Mouse (Mus musculus): ENCODE results near the gene Dlx3. TPM values are rescaled to one million over a fixed set of nuclear protein-coding genes. Genes with fewer than 3 reads are reported as not detected.

Dlx3 gene
- 0.27 and 0.30 TPM in 2 replicates for polyA plus RNA-seq (2015; fragmentation: Nextera tagmentation; extraction: Ambion mirVana)

DNA sequence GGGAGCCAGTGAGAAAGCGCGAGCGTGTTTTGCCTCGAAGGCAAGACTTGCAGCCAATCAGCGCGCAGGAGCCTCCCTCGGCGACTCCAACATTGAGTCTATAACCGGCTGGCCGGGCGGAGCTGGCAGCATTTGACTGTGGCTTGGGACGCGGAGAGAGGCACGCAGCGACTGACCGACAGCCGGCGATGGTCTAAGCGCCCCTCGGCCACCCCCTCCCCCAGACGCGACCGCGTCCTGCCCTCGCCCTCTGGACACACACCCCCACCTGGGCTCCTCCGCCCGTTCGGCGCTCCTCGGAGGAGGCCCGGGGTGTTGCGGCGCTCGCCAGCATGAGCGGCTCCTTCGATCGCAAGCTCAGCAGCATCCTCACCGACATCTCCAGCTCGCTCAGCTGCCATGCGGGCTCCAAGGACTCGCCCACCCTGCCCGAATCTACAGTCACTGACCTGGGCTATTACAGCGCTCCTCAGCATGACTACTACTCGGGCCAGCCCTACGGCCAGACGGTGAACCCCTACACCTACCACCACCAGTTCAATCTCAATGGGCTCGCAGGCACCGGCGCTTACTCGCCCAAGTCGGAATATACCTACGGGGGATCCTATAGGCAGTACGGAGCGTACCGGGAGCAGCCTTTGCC, at the start of gene Dlx3:
Dlx3 (plus strand) TSS at position 130 of the 643 bp plus-strand sequence.
- WGBS, result under 1% methylated on average over 55 of the region's 55 CpGs
- Histone ChIP-seq H3K9ac (replicated peaks) (peak within 1 kb of the TSS; percentile 21), H3K4me2 (replicated peaks) (peak within 1 kb of the TSS; percentile 62), H3K36me3 (no peaks in the 10 kb centered on the region), H3K27ac (no peak within 1 kb of the TSS), H3K9me3 (no peaks in the 10 kb centered on the region), H3K27me3 (peaks cover 81% of the 10 kb centered on the region), H3K4me3 (replicated peaks) (peak within 1 kb of the TSS; percentile 42), H3K4me1 (replicated peaks) (peaks cover 28% of the 10 kb centered on the region)
- peak; percentile 53 for ATAC-seq

DNA sequence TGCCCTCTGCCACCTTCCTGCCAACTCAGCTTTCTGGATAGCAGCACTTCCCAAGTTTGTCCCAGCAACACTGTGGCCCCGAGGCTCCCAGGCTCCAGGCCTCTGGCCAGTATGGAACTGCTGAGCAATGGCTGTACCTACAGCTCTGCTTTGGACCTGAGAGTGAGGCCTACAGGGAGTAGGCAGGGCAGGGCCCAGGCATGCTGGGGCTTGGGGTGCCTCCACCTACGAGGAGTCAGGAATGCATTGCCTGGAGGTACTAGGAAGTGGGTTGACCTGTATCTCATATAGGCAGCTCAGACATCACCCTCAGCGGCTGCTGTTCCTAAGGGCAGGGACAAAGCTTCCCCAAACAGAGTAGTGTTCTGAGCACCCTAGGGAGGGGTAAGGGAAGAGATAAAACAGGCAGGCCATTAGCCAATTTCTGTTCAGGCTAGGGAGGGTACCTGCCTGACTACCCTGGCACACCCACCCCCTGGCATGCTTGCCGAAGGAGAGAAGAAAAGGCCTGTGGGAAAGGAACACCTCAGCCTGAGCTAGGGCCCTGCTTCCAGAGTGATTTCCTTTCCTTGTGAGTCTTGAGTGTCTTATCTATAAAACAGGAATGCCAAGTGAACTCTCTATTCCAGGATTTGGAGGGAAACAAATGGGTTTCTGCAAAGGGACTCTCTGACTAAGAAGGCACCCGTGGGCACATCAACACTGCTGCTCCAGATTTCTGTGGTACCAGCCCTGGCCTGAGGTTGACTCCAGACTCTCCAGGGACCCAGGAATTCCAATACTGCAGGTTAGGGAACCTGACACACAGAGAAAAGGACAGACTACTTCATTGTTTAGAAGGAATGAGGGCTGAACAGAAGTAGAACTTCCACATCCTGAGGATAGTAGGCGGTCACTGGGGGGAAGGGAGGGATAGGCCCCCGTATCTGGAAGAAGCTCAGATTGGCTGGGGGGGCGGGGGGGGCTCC, 49.5 kb upstream of the Dlx3 start:
- H3K9me3 ChIP-seq, result no peaks in the 10 kb centered on the region
- no peak overlapping the region for H3K27ac ChIP-seq
- H3K36me3 ChIP-seq, result no peaks in the 10 kb centered on the region
- whole genome bisulfite sequencing, result 73% methylated on average over 8 of the region's 8 CpGs
- H3K4me1 ChIP-seq (replicated peaks), result peaks cover 13% of the 10 kb centered on the region
- H3K9ac ChIP-seq (replicated peaks), result no peak overlapping the region
- H3K27me3 ChIP-seq, result peaks cover 24% of the 10 kb centered on the region
- ATAC-seq, result no peak
- H3K4me2 ChIP-seq (replicated peaks), result no peak overlapping the region
- no peak overlapping the region for H3K4me3 ChIP-seq (replicated peaks)

DNA sequence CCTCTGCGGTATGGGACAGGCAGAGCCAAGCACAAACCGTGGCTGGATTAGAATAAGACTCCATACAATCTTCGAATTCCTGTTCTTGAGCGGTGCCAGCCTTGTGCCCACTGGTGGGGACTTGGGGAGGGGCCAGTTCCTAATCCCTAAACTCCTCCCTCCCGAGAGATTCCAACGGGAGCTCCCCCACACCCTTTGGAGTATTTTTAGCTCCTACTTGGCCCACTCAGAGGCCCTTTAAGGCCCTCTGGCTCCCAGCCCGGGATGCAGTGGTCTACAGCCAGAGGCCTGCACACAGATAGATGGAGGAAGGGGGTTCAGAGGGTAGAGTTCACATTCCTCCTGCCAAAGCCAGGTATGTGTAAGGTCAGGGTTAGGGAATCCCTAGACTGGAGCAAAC, 48.7 kb upstream of the Dlx3 start:
- WGBS, result 42% methylated on average over 7 of the region's 7 CpGs
- Histone ChIP-seq H3K4me2 (replicated peaks) (no peak overlapping the region), H3K27me3 (peaks cover 28% of the 10 kb centered on the region), H3K36me3 (no peaks in the 10 kb centered on the region), H3K9me3 (no peaks in the 10 kb centered on the region), H3K27ac (no peak overlapping the region), H3K4me1 (replicated peaks) (peaks cover 21% of the 10 kb centered on the region), H3K4me3 (replicated peaks) (no peak overlapping the region), H3K9ac (replicated peaks) (no peak overlapping the region)
- ATAC-seq, result peak; percentile 32; the same call in 1 of the 2 replicates

DNA sequence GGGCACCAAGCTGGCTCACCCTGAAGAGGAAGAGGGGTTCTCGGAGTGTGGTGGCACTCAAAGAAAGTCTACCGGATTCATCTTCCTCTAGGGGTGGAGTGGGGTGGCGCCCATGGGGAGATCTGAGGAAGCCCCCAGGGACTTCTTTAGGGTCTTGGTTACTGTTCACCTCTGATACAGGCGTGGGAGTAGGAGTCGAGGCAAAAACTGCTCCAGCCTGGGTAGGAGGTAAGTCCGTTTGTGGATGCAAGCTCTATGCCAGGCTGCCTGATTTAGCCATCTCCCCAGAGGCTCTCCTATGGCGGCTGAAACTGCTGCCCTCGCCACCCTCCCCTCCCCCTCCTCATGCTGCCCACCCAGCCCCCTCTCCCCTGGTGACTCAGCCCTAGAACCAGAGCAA, 47.8 kb upstream of the Dlx3 start:
- H3K9ac ChIP-seq (replicated peaks), result no peak overlapping the region
- H3K4me1 ChIP-seq (replicated peaks), result peaks cover 28% of the 10 kb centered on the region
- no peaks in the 10 kb centered on the region for H3K9me3 ChIP-seq
- ATAC-seq, result no peak
- WGBS, result 68% methylated on average over 8 of the region's 8 CpGs
- H3K27ac ChIP-seq, result no peak overlapping the region
- peaks cover 33% of the 10 kb centered on the region for H3K27me3 ChIP-seq
- H3K36me3 ChIP-seq, result no peaks in the 10 kb centered on the region
- no peak overlapping the region for H3K4me3 ChIP-seq (replicated peaks)
- H3K4me2 ChIP-seq (replicated peaks), result no peak overlapping the region

DNA sequence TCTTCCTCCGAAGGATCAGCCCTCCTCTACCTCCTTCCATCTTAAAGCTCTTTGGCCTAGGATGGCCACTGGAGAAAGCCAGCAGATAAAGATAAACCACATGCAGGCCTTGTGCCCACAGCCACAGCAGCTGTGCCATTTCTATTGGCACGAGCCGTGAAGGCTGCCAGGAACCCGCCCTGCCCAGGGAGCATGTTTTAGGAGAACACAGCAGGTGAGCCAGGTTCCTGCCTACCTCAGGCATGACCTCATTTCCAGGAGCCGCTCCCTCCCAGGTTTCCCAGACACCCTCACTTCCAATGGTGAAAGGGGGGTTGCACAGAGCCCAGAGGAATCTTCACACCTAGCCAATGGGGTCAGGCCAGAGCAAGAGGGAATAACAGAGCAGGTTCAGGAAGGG, 47.1 kb upstream of the Dlx3 start:
- H3K27ac ChIP-seq, result no peak overlapping the region
- H3K4me3 ChIP-seq (replicated peaks), result no peak overlapping the region
- no peak overlapping the region for H3K4me2 ChIP-seq (replicated peaks)
- H3K36me3 ChIP-seq, result no peaks in the 10 kb centered on the region
- H3K9ac ChIP-seq (replicated peaks), result no peak overlapping the region
- peaks cover 33% of the 10 kb centered on the region for H3K4me1 ChIP-seq (replicated peaks)
- 68% methylated on average over 5 of the region's 5 CpGs for WGBS
- H3K9me3 ChIP-seq, result no peaks in the 10 kb centered on the region
- peaks cover 39% of the 10 kb centered on the region for H3K27me3 ChIP-seq
- no peak for ATAC-seq

DNA sequence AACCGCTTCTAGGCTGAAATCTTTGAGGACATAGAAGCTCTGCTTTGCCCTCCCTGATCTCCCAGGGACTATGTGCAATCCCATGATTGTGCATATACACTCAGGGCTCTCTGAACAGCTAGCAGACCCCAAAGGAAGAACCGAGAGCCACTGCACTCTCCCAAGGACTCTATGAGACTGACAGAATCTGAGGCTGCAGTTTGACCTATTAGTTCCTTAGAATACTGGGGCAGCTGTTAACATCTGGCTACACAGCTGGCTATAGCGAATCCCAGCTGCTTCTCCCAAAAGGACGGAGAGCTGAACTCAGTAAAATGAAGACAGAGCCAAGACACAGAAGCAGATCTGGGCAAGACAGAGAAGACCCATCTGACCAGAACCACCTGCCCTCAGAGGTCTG, 46.1 kb upstream of the Dlx3 start:
- Histone ChIP-seq H3K27me3 (peaks cover 50% of the 10 kb centered on the region), H3K9me3 (no peaks in the 10 kb centered on the region), H3K4me2 (replicated peaks) (no peak overlapping the region), H3K4me3 (replicated peaks) (no peak overlapping the region), H3K27ac (no peak overlapping the region), H3K9ac (replicated peaks) (no peak overlapping the region), H3K4me1 (replicated peaks) (peaks cover 34% of the 10 kb centered on the region), H3K36me3 (no peaks in the 10 kb centered on the region)
- WGBS, result 84% methylated on average over 4 of the region's 4 CpGs
- ATAC-seq, result no peak

DNA sequence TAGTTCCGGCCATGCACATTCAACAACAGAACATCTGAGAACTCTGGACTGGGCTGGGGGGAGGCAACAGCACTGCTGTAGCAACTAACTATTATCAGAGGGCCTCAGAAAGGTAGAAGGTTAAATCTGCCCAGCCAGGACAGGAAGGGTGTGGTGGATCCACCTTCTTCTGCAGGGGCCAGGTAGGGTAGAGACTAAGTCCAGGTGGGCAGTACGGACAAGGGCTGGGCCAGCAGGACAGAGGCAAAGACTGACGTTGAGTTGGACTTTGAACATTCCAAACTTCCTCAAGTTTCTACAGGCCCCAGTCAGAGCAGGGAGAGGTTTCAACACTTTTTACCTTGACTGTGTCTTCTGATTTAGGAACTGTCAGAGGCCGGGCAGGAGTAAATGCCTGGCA, 45.2 kb upstream of the Dlx3 start:
- Histone ChIP-seq H3K36me3 (no peaks in the 10 kb centered on the region), H3K27ac (no peak overlapping the region), H3K9ac (replicated peaks) (no peak overlapping the region), H3K4me3 (replicated peaks) (no peak overlapping the region; the same call in 1 of the 2 replicates), H3K27me3 (peaks cover 58% of the 10 kb centered on the region), H3K4me1 (replicated peaks) (peaks cover 34% of the 10 kb centered on the region), H3K4me2 (replicated peaks) (peak overlapping the region; percentile 81), H3K9me3 (no peaks in the 10 kb centered on the region)
- 86% methylated on average over 4 of the region's 4 CpGs for WGBS
- no peak for ATAC-seq

DNA sequence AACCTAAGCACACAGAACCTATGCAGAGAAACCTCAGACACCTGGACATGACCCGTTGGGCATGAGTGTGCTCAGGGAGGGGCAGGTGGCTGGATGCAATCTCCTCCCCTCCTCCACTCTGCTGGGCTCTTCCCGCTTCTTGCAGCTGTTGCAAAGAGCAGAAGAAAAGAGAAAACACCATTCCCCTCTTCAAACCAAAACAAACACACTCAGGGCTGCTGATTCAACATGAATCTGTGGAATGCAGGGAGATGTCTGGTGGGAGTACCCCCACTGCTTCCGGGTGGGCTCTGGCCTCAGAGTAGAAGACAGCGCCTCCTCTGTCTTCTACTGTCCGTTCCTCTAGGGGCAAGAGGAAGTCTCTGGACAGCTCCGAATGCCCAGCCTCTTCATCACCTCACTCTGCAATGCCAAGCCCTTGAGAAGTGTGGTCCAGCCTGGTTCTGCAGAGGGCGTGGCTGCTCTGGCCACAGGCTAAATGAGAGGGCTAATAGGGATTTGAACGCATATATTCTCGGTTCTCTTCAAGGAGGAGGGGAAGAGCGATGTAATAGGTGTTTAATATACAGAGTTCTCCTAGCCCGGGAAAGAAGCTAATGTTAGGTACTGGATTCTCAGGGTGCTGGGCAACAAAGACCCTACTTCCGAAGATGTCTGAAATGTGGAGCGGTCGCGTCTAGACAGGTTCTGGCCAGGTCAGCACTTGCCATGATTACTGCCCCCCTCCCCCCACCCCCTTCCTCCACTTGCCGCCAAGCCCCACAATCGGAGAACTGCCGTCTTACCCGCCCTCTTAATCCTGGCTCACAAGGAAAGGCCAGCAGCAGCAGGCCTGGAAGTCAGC, 44.5 kb upstream of the Dlx3 start:
- peaks cover 63% of the 10 kb centered on the region for H3K27me3 ChIP-seq
- H3K9ac ChIP-seq (replicated peaks), result peak overlapping the region; percentile 79
- no peaks in the 10 kb centered on the region for H3K9me3 ChIP-seq
- peaks cover 34% of the 10 kb centered on the region for H3K4me1 ChIP-seq (replicated peaks)
- H3K4me2 ChIP-seq (replicated peaks), result peak overlapping the region; percentile 81
- ATAC-seq, result peak; percentile 13; the same call in 1 of the 2 replicates
- 6% methylated on average over 19 of the region's 19 CpGs for WGBS
- no peaks in the 10 kb centered on the region for H3K36me3 ChIP-seq
- H3K4me3 ChIP-seq (replicated peaks), result peak overlapping the region; percentile 62
- H3K27ac ChIP-seq, result peak overlapping the region; percentile 71; the same call in 1 of the 2 replicates

- Histone ChIP-seq H3K27me3 (peaks cover 65% of the 10 kb centered on the region), H3K4me2 (replicated peaks) (peak overlapping the region; percentile 81), H3K4me1 (replicated peaks) (peaks cover 34% of the 10 kb centered on the region), H3K36me3 (no peaks in the 10 kb centered on the region), H3K9me3 (no peaks in the 10 kb centered on the region), H3K27ac (peak overlapping the region; percentile 71), H3K9ac (replicated peaks) (peak overlapping the region; percentile 79), H3K4me3 (replicated peaks) (peak overlapping the region; percentile 62)
- peak; percentile 75 for ATAC-seq
- WGBS, result under 1% methylated on average over 41 of the region's 42 CpGs
Observed at GRCm38 (mm10) chr11:95076041-95076535, 43.8 kb upstream of the Dlx3 start.

- under 1% methylated on average over 48 of the region's 51 CpGs for WGBS
- H3K27ac ChIP-seq, result peak within 1 kb of the TSS; percentile 71
- peak within 1 kb of the TSS; percentile 81 for H3K4me2 ChIP-seq (replicated peaks)
- peak; percentile 83 for ATAC-seq
- no peaks in the 10 kb centered on the region for H3K36me3 ChIP-seq
- peak within 1 kb of the TSS; percentile 79 for H3K9ac ChIP-seq (replicated peaks)
- H3K4me1 ChIP-seq (replicated peaks), result peaks cover 34% of the 10 kb centered on the region
- no peaks in the 10 kb centered on the region for H3K9me3 ChIP-seq
- peak within 1 kb of the TSS; percentile 62 for H3K4me3 ChIP-seq (replicated peaks)
- peaks cover 65% of the 10 kb centered on the region for H3K27me3 ChIP-seq
Observed at GRCm38 (mm10) chr11:95076536-95077111, 43.3 kb upstream of the Dlx3 start, which contains the start of gene Itga3. Gene Itga3 (minus strand): TSS chr11:95076801.

DNA sequence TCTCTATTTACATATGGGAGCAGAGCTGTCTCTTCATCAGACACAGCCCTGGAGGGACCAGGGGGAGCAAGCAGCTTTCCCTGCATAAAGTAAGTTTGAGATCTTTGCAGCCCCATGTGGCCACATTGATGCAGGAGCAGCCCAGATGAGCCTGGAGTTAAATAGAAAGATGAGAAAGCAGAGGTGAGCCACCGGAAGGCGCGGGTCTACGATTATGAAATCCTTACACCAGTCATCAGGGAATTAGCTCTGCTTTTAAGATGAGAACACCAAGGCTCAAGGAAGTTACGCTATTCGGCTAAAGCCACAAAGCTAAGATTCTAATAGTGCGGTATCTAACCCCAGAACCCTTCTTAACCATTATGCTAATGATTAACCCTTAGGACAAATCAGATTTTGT, 42.0 kb upstream of the Dlx3 start:
- Histone ChIP-seq H3K4me3 (replicated peaks) (no peak overlapping the region), H3K4me1 (replicated peaks) (peaks cover 29% of the 10 kb centered on the region), H3K9ac (replicated peaks) (peak overlapping the region; percentile 79; the same call in 1 of the 2 replicates), H3K27me3 (peaks cover 64% of the 10 kb centered on the region), H3K9me3 (no peaks in the 10 kb centered on the region), H3K27ac (no peak overlapping the region), H3K36me3 (no peaks in the 10 kb centered on the region), H3K4me2 (replicated peaks) (no peak overlapping the region)
- no peak for ATAC-seq
- 55% methylated on average over 7 of the region's 7 CpGs for WGBS

Data from midbrain, embryonic 13.5 days (tissue).